Mouse (Mus musculus) spleen, adult 2 months (tissue): Measurements from ENCODE around the gene Nkx3-2.

ENCODE experiments used
- CTCF ChIP-seq: fragments of 200-500 bp; IDR thresholded peaks from 2 replicates; pipeline ENCODE4 v1.5.1; 2011; ENCODE audit warnings: mild to moderate bottlenecking, inconsistent platforms; ENCODE audit not compliant: insufficient read depth, insufficient read length, insufficient replicate concordance; ENCODE audit errors: extremely low read depth
- POLR2A ChIP-seq: fragments of 200-500 bp; IDR thresholded peaks from 2 replicates; pipeline ENCODE4 v1.6.1; 2011; ENCODE audit warnings: low read depth, low read length, inconsistent platforms

GRCm38 (mm10) chr5:41744234-41744633 lies 20.1 kb downstream of the Nkx3-2 start:
- TF ChIP-seq POLR2A (no peak), CTCF (no peak)
